Mouse (Mus musculus): Measurements from ENCODE around the gene Rbpjl.

DNA sequence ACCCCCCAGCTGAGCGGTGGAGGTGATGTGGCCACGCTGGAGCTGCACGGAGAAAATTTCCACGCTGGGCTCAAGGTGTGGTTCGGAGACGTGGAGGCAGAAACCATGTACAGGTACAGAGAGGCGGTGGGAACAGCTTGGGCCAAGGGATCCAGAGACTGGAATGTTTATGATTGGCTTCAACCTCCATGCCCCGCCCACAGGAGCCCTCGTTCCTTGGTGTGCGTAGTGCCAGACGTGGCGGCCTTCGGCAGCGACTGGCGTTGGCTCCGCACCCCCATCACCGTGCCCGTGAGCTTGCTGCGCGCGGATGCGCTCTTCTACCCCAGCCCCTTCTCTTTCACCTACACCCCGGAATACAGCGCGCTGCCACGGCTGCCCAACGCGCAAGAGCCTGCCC lies 11.2 kb downstream of the Rbpjl start:
- no peak for TF ChIP-seq CTCF (IDR thresholded peaks at IDR 0.05; ENCODE audit: borderline replicate concordance, control insufficient read depth, extremely low read depth, insufficient read depth, low read length, poor library complexity)
- TF ChIP-seq POLR2A (IDR thresholded peaks at IDR 0.05; ENCODE audit: control insufficient read depth, extremely low read depth, insufficient read depth, low read length, poor library complexity), result no peak
